Mouse (Mus musculus): ENCODE results near the gene Gm49384.

Gm49384 gene

DNA sequence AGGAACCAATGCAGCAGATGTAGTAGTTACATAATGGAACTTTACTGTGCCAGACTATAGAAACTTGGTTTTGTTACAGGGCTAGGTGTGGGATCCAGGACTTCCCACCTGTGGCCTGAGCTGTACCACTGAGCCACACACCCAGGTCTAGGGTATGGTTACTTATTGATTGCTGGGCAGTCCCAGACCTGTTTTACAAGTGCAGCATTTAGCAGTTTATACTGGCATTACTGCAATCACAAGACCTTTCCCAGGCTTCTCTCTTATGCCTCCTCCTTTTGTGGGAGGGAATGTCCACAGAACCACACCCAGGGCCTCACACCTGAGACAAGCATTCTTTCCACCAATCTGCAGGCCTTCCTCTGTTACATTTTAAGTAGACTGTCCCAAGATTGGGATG is 5.1 kb downstream of the Gm49384 start:
- no peak for DNase-seq

DNA sequence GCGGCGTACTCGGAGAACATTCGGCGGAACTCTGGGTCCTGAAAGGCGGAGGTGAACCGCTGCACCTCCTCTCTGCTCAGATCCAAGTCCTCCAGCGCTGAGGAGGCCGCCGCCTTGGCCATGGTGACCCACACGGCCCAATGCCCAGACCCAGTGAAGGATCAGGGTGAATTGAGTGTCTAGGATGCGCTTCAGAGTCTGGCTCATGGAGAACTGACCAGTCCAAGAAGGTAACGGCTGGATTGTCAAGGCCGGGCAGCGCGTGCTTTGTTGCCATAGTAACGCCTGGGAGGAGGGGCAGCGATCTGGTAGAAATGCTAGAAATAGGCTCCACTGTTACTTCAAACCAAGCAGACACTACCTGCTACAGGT is 5.9 kb downstream of the Gm49384 start, which contains the start of gene Dnaaf2:
Gene Dnaaf2, minus strand, starts transcription at position 266 of the 372 bp plus-strand sequence.
- DNase-seq, result peak; percentile 60

- peak; percentile 33 for DNase-seq
These were observed 6.5 kb downstream of the Gm49384 start for GRCm38 (mm10) chr12:69197378-69198163.

GRCm38 (mm10) chr12:69196444-69197377 is 7.4 kb downstream of the Gm49384 start, which contains the start of gene Gm49383:
Gene Gm49383, minus strand, starts transcription at chr12:69197104.
- DNase-seq, result peak; percentile 76

DNA sequence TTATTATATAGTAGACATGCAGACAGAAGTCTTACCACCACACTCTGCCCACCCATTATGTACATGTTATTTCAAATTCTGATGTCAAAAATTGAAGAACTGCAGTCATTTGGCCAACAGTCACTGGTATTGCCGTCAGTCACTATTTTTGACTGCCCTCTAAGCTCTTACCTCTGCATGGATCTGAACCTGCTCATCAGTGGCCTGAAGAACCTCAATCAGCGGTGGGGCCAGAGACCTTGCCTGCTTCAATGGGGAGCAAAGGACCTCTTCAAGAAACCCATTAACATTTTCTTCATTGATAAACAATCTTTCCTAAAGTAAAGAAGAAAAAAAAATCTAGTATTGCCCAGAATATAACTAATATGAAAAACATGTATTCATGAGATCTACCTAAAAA is 11.4 kb downstream of the Gm49384 start:
- DNase-seq, result no peak

DNA sequence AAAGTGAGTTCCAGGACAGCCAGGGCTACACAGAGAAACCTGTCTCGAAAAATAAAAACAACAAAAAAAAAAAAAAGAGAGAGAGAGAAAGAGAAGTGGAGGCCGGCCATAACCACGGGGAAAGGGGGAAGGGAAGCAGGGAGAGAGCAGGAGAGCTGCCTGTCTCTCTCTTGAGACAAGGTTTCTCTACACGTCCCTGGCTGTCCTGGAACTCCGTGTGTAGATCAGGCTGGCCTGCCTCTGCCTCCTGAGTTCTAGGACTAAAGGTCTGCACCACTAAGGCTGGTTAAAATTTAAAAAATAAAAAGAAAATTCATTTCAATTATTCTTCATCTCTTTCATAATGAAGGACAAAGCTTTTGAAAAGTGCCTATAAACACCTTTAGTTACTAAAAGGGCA is 12.7 kb downstream of the Gm49384 start:
- no peak for DNase-seq

- DNase-seq, result no peak
These were observed 13.5 kb downstream of the Gm49384 start for GRCm38 (mm10) chr12:69190522-69190921.

DNA sequence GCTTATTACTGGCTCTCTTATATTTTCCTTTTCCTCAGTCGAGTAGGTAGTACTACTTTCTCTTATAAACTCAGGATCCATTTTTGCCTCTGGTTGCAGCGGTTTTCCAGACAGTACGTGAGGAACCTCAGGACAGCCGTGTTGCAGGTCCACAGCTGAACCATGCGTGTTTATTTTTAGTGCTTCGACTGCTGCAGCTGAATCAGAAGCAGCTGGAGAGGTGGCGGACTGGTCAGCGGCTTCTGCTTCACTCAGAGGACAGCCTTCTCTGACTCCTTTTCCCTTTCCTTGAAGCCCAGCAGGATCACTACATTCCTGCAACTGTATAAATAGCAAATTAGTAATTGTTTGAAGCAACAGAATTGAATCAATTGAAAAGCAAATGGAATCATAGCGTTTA is 14.0 kb downstream of the Gm49384 start:
- DNase-seq, result no peak

DNA sequence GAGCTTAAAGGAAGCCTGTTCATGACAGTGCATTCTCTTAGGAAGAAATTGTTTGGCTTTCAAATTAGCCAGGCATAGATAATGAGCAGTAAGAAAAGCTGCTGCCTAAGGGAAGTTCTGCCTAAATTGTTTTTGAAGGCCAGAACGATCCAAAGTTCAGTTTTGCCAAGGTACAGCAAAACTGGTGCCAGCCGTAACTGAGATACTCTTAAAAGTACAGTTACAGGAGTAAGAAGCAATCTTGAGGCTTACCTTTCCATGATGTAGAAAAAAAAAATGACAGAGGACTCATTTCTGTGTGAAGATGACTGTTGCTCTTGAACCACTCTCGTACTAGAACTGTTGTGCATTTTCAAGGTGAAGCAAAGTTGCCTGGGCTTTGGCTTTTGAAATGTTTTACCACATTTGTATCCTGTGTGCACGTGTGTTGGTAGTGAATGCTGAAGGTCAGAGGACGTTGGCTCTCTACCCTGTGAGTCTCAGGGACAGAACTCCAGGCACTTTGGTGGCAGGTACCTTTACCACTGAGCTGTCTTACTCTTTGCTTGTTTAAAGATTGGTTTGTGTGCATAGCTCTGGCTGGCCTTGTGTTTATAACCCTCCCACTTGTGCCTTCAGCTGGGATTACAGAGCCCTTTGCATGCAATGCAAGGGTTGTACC is 17.1 kb downstream of the Gm49384 start:
- DNase-seq, result no peak

DNA sequence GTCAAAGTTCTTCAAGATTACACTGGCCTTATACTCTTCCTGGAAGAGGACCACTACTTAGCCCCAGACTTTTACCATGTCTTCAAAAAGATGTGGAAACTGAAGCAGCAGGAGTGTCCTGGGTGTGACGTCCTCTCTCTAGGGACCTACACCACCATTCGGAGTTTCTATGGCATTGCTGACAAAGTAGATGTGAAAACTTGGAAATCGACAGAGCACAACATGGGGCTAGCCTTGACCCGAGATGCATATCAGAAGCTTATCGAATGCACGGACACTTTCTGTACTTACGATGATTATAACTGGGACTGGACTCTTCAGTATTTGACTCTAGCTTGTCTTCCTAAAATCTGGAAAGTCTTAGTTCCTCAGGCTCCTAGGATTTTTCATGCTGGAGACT is 18.7 kb downstream of the Gm49384 start:
- no peak for DNase-seq

- peak; percentile 49 for DNase-seq
These were observed 19.4 kb downstream of the Gm49384 start for GRCm38 (mm10) chr12:69184342-69185295.

GRCm38 (mm10) chr12:69183583-69184308 is 20.3 kb downstream of the Gm49384 start, which contains the start of the genes Rpl36al and Mgat2:
Gene Rpl36al, minus strand, starts transcription at chr12:69184083.
Gene Mgat2, plus strand, starts transcription at chr12:69184157.
- DNase-seq, result peak; percentile 97

GRCm38 (mm10) chr12:69181800-69182199 is 22.3 kb downstream of the Gm49384 start:
- no peak for DNase-seq

DNA sequence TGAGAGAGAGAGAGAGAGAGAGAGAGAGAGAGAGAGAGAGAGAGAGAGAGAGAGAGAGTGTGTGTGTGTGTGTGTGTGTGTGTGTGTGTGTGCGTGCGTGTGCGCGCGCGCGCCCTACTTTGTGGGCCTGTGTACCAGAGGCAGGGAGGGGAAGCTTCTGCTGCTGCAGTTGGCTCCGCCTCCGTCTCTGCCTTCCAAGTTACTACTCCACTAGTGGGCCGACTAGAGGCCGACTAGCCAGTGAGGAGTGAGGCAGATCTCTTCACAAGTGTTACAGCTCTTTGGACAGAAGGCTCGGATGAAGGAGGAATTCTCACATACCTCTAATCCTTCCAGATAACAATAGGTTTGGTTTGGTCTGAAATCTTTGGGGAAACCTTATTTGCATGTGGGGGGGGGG is 24.7 kb downstream of the Gm49384 start:
- DNase-seq, result no peak

- no peak for DNase-seq
These were observed 26.5 kb downstream of the Gm49384 start for GRCm38 (mm10) chr12:69177526-69177925.

- no peak for DNase-seq
These were observed 28.1 kb downstream of the Gm49384 start for GRCm38 (mm10) chr12:69175975-69176374.

GRCm38 (mm10) chr12:69171307-69171706 is 32.8 kb downstream of the Gm49384 start:
- no peak for DNase-seq

GRCm38 (mm10) chr12:69168461-69169106 is 35.5 kb downstream of the Gm49384 start, which contains the start of gene Lrr1:
Gene Lrr1, plus strand, starts transcription at chr12:69168814.
- DNase-seq, result peak; percentile 85

- no peak for DNase-seq
These were observed 36.2 kb downstream of the Gm49384 start for GRCm38 (mm10) chr12:69167656-69168460.
